Mouse (Mus musculus): Measurements from ENCODE around the gene Sptbn2.

DNA sequence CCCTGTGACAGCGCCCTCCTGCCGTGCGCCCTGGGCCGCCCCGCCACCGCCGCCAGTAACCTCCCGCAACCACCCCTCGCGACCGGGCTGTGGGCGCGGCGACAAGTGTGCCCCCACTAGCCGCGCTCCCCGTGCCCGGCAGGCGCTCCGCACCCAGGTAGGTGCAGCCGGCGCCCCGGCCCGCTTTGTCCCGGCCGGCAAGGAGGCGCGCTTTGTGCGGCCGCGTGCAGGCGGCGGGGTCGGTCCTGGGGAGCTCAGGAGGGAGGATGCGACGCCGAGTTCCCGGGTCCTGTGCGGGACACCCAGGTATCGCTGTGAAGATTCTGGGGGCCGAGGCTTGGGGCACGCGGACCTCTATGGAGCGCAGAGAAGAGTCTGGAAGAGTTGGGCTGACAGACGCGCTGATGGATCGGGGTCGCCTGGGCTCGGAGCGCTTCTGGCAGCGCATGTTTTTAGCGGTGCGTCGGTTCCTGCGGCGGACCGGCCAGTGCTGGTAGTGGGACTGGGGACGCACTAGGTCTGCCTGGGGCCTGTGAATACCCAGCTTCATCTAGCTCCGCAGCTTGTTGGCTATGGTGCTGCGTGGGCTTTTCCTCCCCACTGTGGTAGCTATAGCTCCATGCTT is 1.3 kb downstream of the Sptbn2 start:
- no peak for TF ChIP-seq CTCF (IDR thresholded peaks at IDR 0.05; ENCODE audit: borderline replicate concordance, insufficient read depth, low read depth, low read length)
- no peak for TF ChIP-seq POLR2A (IDR thresholded peaks at IDR 0.05; ENCODE audit: borderline replicate concordance, insufficient read depth, low read length)

All from cerebellum, adult 2 months (tissue).